Mouse (Mus musculus): ENCODE measurements around the gene Kmt5c. TPM values are rescaled to one million over a fixed set of nuclear protein-coding genes. Genes with fewer than 3 reads are reported as not detected.
A peak's percentile ranks its signal among the peaks of the same experiment; 100 is the strongest.

Gene Kmt5c
- polyA plus RNA-seq, 1 experiment from 2014 or later = 58.5 TPM

DNA sequence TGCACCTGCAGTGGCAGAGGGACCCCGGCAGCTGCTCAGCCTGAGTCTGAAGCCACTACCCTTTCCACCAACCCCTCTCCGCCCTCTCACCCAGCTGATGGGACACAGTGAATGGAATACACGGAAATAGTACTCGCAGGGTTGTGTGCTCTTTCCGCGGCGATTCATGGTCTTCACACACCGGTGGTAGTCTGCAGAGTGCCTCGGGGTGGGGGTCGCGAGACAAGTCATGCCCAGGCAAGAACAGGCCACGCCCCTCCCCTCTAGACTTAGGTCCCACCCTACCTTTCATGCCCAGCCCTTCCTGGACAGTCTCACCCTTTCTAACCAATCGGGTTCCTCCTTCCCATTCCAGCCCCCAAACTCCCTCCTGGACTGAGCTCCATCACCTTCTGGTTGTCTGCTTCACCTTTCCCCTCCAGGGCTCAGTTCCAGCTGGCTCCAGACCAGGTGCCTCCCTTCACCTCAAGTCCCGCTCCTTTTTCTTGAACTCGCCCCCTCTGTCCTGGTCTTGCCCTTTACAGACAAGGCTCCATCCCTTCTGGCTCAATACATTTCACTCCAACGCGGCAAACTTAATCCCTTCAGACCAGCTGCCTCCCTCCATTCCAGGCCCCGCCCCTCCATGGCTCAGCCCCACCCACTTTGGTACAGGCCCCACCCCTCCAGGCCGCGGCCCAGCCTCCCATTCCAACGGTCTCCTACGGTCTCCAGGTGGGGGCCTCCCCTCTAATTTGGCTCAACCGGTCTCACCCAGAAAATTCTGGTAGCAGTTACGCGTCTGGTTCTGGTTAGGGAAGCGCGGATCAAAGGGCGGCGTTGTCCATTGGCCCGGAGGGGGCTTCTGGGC is 12.3 kb downstream of the Kmt5c start:
- Histone ChIP-seq H3K4me2 (ENCODE audit: low read length) (peak overlapping the region; percentile 73), H3K9ac (ENCODE audit: low read depth, low read length) (peak overlapping the region; percentile 49), H3K36me3 (ENCODE audit: control insufficient read depth, insufficient read depth, low read length) (no peaks in the 10 kb centered on the region), H3K27me3 (ENCODE audit: control insufficient read depth, insufficient read depth, low read depth, low read length) (no peaks in the 10 kb centered on the region), H3K27ac (ENCODE audit: low read length) (no peak overlapping the region), H3K9me3 (replicated peaks; ENCODE audit: control insufficient read depth, low read length, poor library complexity, severe bottlenecking) (no peaks in the 10 kb centered on the region), H3K4me3 (ENCODE audit: low read depth, low read length) (peak overlapping the region; percentile 40), H3K4me1 (ENCODE audit: control insufficient read depth, insufficient read depth, low read length) (peaks cover 15% of the 10 kb centered on the region)
- WGBS = 2% methylated on average over 30 of the region's 30 CpGs
- ATAC-seq = peak; percentile 69

DNA sequence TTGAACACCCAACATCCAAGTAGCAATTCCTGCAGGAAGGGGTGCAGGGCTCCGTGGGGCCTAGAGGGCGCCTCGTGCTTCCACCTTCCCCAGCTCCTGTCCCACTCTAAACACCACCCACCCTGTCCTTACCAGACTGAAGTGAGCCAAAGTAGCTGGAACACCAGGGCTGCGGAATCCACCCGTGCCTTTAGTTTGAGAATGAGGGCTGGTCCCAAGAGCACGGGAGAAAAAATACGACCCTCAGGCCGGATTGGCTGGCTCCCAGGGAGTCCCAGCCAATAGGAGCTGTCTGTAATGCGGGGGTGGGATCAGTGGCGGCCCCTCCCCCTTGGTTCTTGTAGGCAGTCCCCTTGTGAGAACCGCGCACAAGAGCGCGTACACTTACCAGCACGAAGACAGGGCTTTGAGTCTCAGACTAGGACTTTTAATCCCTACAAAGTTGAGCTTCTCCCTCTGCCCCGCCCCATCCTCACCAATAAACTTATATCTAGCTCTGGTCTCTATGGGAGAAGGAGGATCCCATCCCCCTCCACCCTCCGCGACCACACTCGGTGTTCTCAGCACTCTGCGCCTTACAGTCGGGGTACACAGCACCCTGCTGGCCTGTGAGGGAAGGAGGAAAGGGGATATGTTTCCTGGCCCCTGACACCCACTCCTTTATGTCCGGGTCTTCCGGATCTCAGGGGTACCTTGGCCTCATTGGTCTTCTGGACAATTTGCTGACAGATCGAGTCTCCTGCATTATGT is 13.1 kb downstream of the Kmt5c start, which contains the start of gene Cox6b2:
Gene Cox6b2, minus strand, starts transcription at position 274 of the 750 bp plus-strand sequence.
- peak; percentile 93 for ATAC-seq
- H3K36me3 ChIP-seq (ENCODE audit: control insufficient read depth, insufficient read depth, low read length) = no peaks in the 10 kb centered on the region
- H3K4me3 ChIP-seq (ENCODE audit: low read depth, low read length) = peak within 1 kb of the TSS; percentile 40
- WGBS = 3% methylated on average over 24 of the region's 24 CpGs
- H3K4me1 ChIP-seq (ENCODE audit: control insufficient read depth, insufficient read depth, low read length) = peaks cover 15% of the 10 kb centered on the region
- no peaks in the 10 kb centered on the region for H3K27me3 ChIP-seq (ENCODE audit: control insufficient read depth, insufficient read depth, low read depth, low read length)
- no peak within 1 kb of the TSS for H3K27ac ChIP-seq (ENCODE audit: low read length)
- peak within 1 kb of the TSS; percentile 73 for H3K4me2 ChIP-seq (ENCODE audit: low read length)
- peak within 1 kb of the TSS; percentile 49 for H3K9ac ChIP-seq (ENCODE audit: low read depth, low read length)
- no peaks in the 10 kb centered on the region for H3K9me3 ChIP-seq (replicated peaks; ENCODE audit: control insufficient read depth, low read length, poor library complexity, severe bottlenecking)

DNA sequence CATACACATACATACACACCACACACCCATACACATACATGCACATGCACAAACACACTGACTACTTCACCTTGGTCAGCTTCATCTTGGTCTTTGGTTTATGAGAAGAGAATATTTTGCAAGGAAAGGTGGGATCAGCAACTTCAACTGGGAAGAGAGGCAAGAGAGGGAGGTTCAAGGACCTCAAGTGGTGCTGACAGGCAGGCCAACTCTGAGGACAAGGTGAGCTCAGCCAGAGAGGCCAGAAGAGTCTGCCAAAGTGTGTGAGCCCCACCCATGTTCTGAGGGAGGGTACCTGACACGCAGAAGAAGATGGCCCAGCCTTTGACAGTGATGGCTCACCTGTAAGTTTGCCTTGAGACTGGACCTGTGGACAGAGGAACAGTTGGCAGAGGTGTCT is 19.8 kb downstream of the Kmt5c start:
- Histone ChIP-seq H3K9ac (ENCODE audit: low read depth, low read length) (no peak overlapping the region), H3K36me3 (ENCODE audit: control insufficient read depth, insufficient read depth, low read length) (no peaks in the 10 kb centered on the region), H3K4me2 (ENCODE audit: low read length) (no peak overlapping the region), H3K27ac (ENCODE audit: low read length) (no peak overlapping the region), H3K4me1 (ENCODE audit: control insufficient read depth, insufficient read depth, low read length) (no peaks in the 10 kb centered on the region), H3K27me3 (ENCODE audit: control insufficient read depth, insufficient read depth, low read depth, low read length) (no peaks in the 10 kb centered on the region), H3K9me3 (replicated peaks; ENCODE audit: control insufficient read depth, low read length, poor library complexity, severe bottlenecking) (no peaks in the 10 kb centered on the region), H3K4me3 (ENCODE audit: low read depth, low read length) (no peak overlapping the region)
- no peak for ATAC-seq
- 53% methylated on average over 1 of the region's 1 CpGs for WGBS

DNA sequence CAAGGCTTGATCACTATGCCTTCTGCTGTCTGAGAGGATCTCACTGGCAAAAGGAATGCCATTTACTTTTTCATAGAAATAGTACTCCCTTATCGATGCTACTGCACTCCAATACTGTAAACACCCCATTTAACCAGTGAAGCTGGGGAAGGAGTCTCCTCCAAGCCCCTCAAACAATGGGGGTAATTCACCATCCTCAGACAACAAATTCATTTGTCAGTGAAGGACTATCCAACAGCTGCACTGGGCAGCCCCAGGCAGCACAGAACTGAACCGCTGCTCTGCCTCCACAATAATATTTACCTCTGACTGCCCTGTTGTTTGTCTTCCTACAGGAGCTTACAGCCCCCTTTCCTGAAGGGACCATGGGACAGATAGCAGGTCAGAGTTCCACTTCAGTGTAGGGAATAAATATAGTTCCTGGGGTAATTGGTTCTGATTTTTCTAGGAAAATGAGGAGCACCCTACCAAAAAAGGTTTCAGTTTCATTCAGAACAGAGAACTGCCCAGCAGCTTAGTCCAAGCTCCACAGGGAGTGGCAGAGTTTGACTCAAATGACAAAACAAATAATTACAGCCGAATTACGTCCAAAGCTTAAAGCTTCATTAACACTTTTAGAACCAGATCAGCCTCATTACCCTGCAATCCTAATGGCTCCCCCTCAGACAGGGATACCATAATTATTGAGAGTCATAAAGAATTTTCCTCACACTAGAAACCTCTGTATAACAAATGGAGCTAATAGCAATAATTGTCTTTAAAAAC is 25.2 kb downstream of the Kmt5c start:
- no peak overlapping the region for H3K4me3 ChIP-seq (ENCODE audit: low read depth, low read length)
- H3K36me3 ChIP-seq (ENCODE audit: control insufficient read depth, insufficient read depth, low read length) = no peaks in the 10 kb centered on the region
- WGBS = 11% methylated on average over 4 of the region's 4 CpGs
- no peaks in the 10 kb centered on the region for H3K27me3 ChIP-seq (ENCODE audit: control insufficient read depth, insufficient read depth, low read depth, low read length)
- H3K9ac ChIP-seq (ENCODE audit: low read depth, low read length) = no peak overlapping the region
- H3K4me1 ChIP-seq (ENCODE audit: control insufficient read depth, insufficient read depth, low read length) = no peaks in the 10 kb centered on the region
- no peak overlapping the region for H3K27ac ChIP-seq (ENCODE audit: low read length)
- no peaks in the 10 kb centered on the region for H3K9me3 ChIP-seq (replicated peaks; ENCODE audit: control insufficient read depth, low read length, poor library complexity, severe bottlenecking)
- no peak for ATAC-seq
- no peak overlapping the region for H3K4me2 ChIP-seq (ENCODE audit: low read length)

DNA sequence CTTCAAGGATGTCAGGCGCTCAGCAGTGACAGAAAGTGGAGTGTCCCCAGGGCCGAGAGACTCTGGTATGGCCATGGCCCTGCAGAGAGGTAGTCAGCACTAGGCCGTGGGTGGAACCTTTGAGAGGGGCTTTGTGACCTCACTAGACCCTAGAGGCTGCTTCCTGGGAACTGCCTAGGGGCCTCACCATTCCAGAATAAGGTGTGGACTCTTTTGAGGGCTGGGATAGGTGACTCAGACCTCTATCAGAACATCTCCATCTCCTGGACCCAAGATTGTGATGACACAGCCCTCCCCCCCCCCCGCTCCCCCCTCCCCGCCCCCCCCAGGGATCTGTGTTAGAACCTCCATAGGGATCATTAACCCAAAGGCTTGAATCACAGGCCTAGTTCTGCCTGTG is 31.3 kb downstream of the Kmt5c start, which contains the start of gene Fam71e2:
Gene Fam71e2, minus strand, starts transcription at position 101 of the 400 bp plus-strand sequence.
- Histone ChIP-seq H3K9ac (ENCODE audit: low read depth, low read length) (no peak within 1 kb of the TSS), H3K27ac (ENCODE audit: low read length) (no peak within 1 kb of the TSS), H3K9me3 (replicated peaks; ENCODE audit: control insufficient read depth, low read length, poor library complexity, severe bottlenecking) (no peaks in the 10 kb centered on the region), H3K4me3 (ENCODE audit: low read depth, low read length) (no peak within 1 kb of the TSS), H3K4me1 (ENCODE audit: control insufficient read depth, insufficient read depth, low read length) (no peaks in the 10 kb centered on the region), H3K4me2 (ENCODE audit: low read length) (no peak within 1 kb of the TSS), H3K36me3 (ENCODE audit: control insufficient read depth, insufficient read depth, low read length) (no peaks in the 10 kb centered on the region), H3K27me3 (ENCODE audit: control insufficient read depth, insufficient read depth, low read depth, low read length) (peaks cover 8% of the 10 kb centered on the region)
- ATAC-seq = no peak
- WGBS = 89% methylated on average over 4 of the region's 5 CpGs

DNA sequence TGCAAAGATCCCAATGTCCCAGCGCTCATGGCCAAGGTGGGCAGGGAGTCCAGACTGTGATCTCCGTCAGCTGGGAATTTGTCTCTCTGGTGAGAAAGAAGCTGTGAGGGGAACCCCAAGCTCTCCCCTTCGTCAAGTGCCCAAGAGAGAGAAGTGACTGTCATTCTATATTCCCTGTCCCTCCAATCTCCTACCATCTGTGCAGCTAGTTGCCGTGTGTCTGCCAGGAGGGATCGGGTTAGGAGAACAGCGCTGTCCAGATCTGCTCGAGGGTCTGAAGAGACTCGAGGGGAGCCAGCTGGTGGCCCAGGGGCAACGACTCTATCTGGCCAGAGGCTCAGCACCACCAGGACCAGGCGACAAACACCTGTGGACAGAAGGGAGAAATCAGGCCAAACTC is 36.2 kb downstream of the Kmt5c start:
- WGBS = 54% methylated on average over 10 of the region's 10 CpGs
- H3K4me1 ChIP-seq (ENCODE audit: control insufficient read depth, insufficient read depth, low read length) = no peaks in the 10 kb centered on the region
- no peaks in the 10 kb centered on the region for H3K36me3 ChIP-seq (ENCODE audit: control insufficient read depth, insufficient read depth, low read length)
- peaks cover 37% of the 10 kb centered on the region for H3K27me3 ChIP-seq (ENCODE audit: control insufficient read depth, insufficient read depth, low read depth, low read length)
- H3K4me2 ChIP-seq (ENCODE audit: low read length) = no peak overlapping the region
- H3K9me3 ChIP-seq (replicated peaks; ENCODE audit: control insufficient read depth, low read length, poor library complexity, severe bottlenecking) = no peaks in the 10 kb centered on the region
- no peak overlapping the region for H3K9ac ChIP-seq (ENCODE audit: low read depth, low read length)
- no peak for ATAC-seq
- H3K27ac ChIP-seq (ENCODE audit: low read length) = no peak overlapping the region
- no peak overlapping the region for H3K4me3 ChIP-seq (ENCODE audit: low read depth, low read length)

DNA sequence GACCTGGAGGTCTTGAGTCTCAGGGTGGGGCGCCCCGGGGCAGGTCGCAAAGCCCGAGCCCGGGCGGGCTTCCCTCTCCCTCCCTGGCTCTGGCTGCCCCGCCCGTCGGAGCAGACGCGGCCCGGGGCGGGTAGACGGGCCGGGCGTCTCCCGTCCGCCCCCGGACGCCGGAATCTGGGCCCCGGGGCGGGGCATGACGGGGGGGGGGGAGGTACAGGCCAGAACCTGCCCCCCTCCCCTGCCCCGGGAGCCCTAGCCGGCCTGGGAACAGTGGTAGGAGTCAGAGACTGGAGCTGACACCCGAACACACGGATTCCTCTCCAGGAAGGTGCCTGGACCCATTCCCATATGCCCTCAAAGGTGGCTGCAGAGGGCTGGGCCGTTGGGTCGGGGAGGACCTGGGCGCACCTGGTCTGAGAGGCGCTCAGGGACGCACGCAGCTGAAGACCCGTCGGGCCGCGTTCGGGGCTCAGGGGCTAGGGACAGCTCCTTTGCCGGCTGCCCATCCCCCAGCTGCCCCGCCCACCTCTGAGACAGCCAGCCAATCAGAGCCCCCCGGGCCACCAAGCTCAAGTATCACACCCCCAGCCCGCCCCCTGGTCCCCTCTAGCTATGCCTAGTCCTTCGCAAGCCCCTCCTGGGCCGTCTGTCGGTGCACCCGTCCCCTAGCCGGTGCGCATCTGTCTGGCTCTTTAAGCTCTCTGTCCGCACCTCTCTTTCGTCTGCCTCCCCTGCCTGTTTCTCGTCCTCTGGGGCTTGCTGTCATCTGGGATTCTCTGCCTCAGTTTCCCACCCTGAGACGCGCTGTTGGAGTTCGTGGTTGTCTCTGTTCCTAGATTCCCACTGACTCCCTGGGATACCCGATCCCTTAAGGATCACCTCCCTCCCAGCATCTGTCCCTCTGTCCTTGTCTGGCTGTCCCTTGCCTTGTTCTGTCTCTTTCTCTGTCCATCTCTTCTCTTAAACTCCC is 37.2 kb downstream of the Kmt5c start:
- H3K27ac ChIP-seq (ENCODE audit: low read length) = no peak overlapping the region
- peak overlapping the region; percentile 58 for H3K4me2 ChIP-seq (ENCODE audit: low read length)
- ATAC-seq = peak; percentile 63
- H3K9me3 ChIP-seq (replicated peaks; ENCODE audit: control insufficient read depth, low read length, poor library complexity, severe bottlenecking) = no peaks in the 10 kb centered on the region
- H3K27me3 ChIP-seq (ENCODE audit: control insufficient read depth, insufficient read depth, low read depth, low read length) = peaks cover 37% of the 10 kb centered on the region
- 1% methylated on average over 32 of the region's 56 CpGs for WGBS
- peak overlapping the region; percentile 58 for H3K9ac ChIP-seq (ENCODE audit: low read depth, low read length)
- H3K4me1 ChIP-seq (ENCODE audit: control insufficient read depth, insufficient read depth, low read length) = no peaks in the 10 kb centered on the region
- H3K4me3 ChIP-seq (ENCODE audit: low read depth, low read length) = peak overlapping the region; percentile 41
- H3K36me3 ChIP-seq (ENCODE audit: control insufficient read depth, insufficient read depth, low read length) = no peaks in the 10 kb centered on the region
